Mouse (Mus musculus) lung, postnatal 36 days (tissue): ENCODE data around the gene Mks1.
A peak's percentile ranks its signal among the peaks of the same experiment; 100 is the strongest.

Experiments used
- DNase-seq: peaks from one replicate; pipeline ENCODE4 v3.0.0; 2022; ENCODE audit warnings: mixed read lengths

Mks1 gene

GRCm38 (mm10) chr11:87852690-87853596, at the start of gene Mks1:
TSS of gene Mks1 (plus strand) at chr11:87853215.
- peak; percentile 96 for DNase-seq

- DNase-seq = peak; percentile 59
Observed at GRCm38 (mm10) chr11:87805448-87805847, 47.6 kb upstream of the Mks1 start.

- DNase-seq = no peak
Observed at GRCm38 (mm10) chr11:87807433-87807832, 45.6 kb upstream of the Mks1 start.

GRCm38 (mm10) chr11:87808236-87808635, 44.8 kb upstream of the Mks1 start:
- no peak for DNase-seq

GRCm38 (mm10) chr11:87811396-87811795, 41.6 kb upstream of the Mks1 start:
- peak; percentile 15 for DNase-seq

GRCm38 (mm10) chr11:87814831-87815230, 38.2 kb upstream of the Mks1 start:
- DNase-seq = no peak

- peak; percentile 24 for DNase-seq
Observed at GRCm38 (mm10) chr11:87816707-87817442, 36.1 kb upstream of the Mks1 start.

GRCm38 (mm10) chr11:87817443-87817773, 35.6 kb upstream of the Mks1 start:
- no peak for DNase-seq

GRCm38 (mm10) chr11:87821502-87821901, 31.5 kb upstream of the Mks1 start:
- no peak for DNase-seq

GRCm38 (mm10) chr11:87828239-87828900, 24.6 kb upstream of the Mks1 start, which contains the start of gene Lpo:
TSS of gene Lpo (minus strand) at chr11:87828289.
- no peak for DNase-seq

GRCm38 (mm10) chr11:87840676-87841075, 12.3 kb upstream of the Mks1 start:
- peak; percentile 72 for DNase-seq

GRCm38 (mm10) chr11:87841436-87841835, 11.6 kb upstream of the Mks1 start:
- no peak for DNase-seq

- no peak for DNase-seq
Observed at GRCm38 (mm10) chr11:87846968-87847600, 5.9 kb upstream of the Mks1 start.

GRCm38 (mm10) chr11:87847884-87848283, 5.1 kb upstream of the Mks1 start:
- no peak for DNase-seq

GRCm38 (mm10) chr11:87853597-87853954, 561 bp downstream of the Mks1 start:
- peak; percentile 3 for DNase-seq

- DNase-seq = no peak
Observed at GRCm38 (mm10) chr11:87854550-87854949, 1.5 kb downstream of the Mks1 start.

- DNase-seq = no peak
Observed at GRCm38 (mm10) chr11:87859273-87859672, 6.3 kb downstream of the Mks1 start.

- no peak for DNase-seq
Observed at GRCm38 (mm10) chr11:87860426-87860825, 7.4 kb downstream of the Mks1 start.

GRCm38 (mm10) chr11:87862805-87863204, 9.8 kb downstream of the Mks1 start:
- DNase-seq = no peak

- DNase-seq = peak; percentile 29
Observed at GRCm38 (mm10) chr11:87866891-87867290, 13.9 kb downstream of the Mks1 start.

- no peak for DNase-seq
Observed at GRCm38 (mm10) chr11:87870096-87870495, 17.1 kb downstream of the Mks1 start.

- DNase-seq = no peak
Observed at GRCm38 (mm10) chr11:87871766-87872165, 18.8 kb downstream of the Mks1 start.

GRCm38 (mm10) chr11:87875436-87875835, 22.4 kb downstream of the Mks1 start, which contains the start of gene Epx:
TSS of gene Epx (minus strand) at chr11:87875536.
- no peak for DNase-seq
